Mouse (Mus musculus): ENCODE results near the gene Akap12.

The Akap12 gene

GRCm38 (mm10) chr10:4266041-4266930 lies at the start of gene Akap12:
TSS of gene Akap12 (plus strand) at chr10:4266380.
- peak; percentile 26 for DNase-seq (ENCODE audit: low spot score)

GRCm38 (mm10) chr10:4230563-4231359 lies 35.4 kb upstream of the Akap12 start:
- DNase-seq (ENCODE audit: low spot score), result no peak

- peak; percentile 16 for DNase-seq (ENCODE audit: low spot score)
Observed at GRCm38 (mm10) chr10:4233102-4233501, 33.1 kb upstream of the Akap12 start.

- DNase-seq (ENCODE audit: low spot score), result peak; percentile 21
Observed at GRCm38 (mm10) chr10:4239794-4240574, 26.2 kb upstream of the Akap12 start.

GRCm38 (mm10) chr10:4243591-4244300 lies 22.4 kb upstream of the Akap12 start:
- peak; percentile 29 for DNase-seq (ENCODE audit: low spot score)

GRCm38 (mm10) chr10:4245812-4246211 lies 20.4 kb upstream of the Akap12 start:
- DNase-seq (ENCODE audit: low spot score), result no peak

GRCm38 (mm10) chr10:4246407-4246806 lies 19.8 kb upstream of the Akap12 start:
- no peak for DNase-seq (ENCODE audit: low spot score)

- no peak for DNase-seq (ENCODE audit: low spot score)
Observed at GRCm38 (mm10) chr10:4249235-4249845, 16.8 kb upstream of the Akap12 start.

GRCm38 (mm10) chr10:4250681-4251080 lies 15.5 kb upstream of the Akap12 start:
- no peak for DNase-seq (ENCODE audit: low spot score)

- DNase-seq (ENCODE audit: low spot score), result no peak
Observed at GRCm38 (mm10) chr10:4253613-4254012, 12.6 kb upstream of the Akap12 start.

GRCm38 (mm10) chr10:4254459-4254858 lies 11.7 kb upstream of the Akap12 start:
- no peak for DNase-seq (ENCODE audit: low spot score)

- DNase-seq (ENCODE audit: low spot score), result no peak
Observed at GRCm38 (mm10) chr10:4260925-4261324, 5.3 kb upstream of the Akap12 start.

- DNase-seq (ENCODE audit: low spot score), result no peak
Observed at GRCm38 (mm10) chr10:4261359-4261952, 4.7 kb upstream of the Akap12 start.

- no peak for DNase-seq (ENCODE audit: low spot score)
Observed at GRCm38 (mm10) chr10:4265641-4266040, 539 bp upstream of the Akap12 start.

- no peak for DNase-seq (ENCODE audit: low spot score)
Observed at GRCm38 (mm10) chr10:4266931-4267310, 741 bp downstream of the Akap12 start.

GRCm38 (mm10) chr10:4267481-4267880 lies 1.3 kb downstream of the Akap12 start:
- no peak for DNase-seq (ENCODE audit: low spot score)

- DNase-seq (ENCODE audit: low spot score), result no peak
Observed at GRCm38 (mm10) chr10:4268140-4268539, 2.0 kb downstream of the Akap12 start.

GRCm38 (mm10) chr10:4275572-4275971 lies 9.4 kb downstream of the Akap12 start:
- no peak for DNase-seq (ENCODE audit: low spot score)

- no peak for DNase-seq (ENCODE audit: low spot score)
Observed at GRCm38 (mm10) chr10:4276081-4276480, 9.9 kb downstream of the Akap12 start.

- no peak for DNase-seq (ENCODE audit: low spot score)
Observed at GRCm38 (mm10) chr10:4278041-4278440, 11.9 kb downstream of the Akap12 start.

- DNase-seq (ENCODE audit: low spot score), result no peak
Observed at GRCm38 (mm10) chr10:4282395-4282794, 16.2 kb downstream of the Akap12 start.
